Mouse (Mus musculus): ENCODE measurements at regions not wholly inside any gene's neighbourhood (a gene's known extent, or its start where the extent isn't known, plus 50 kb on each side); places are given as distances from the start of the nearest gene placed in this dataset.

- ATAC-seq (replicated peaks in 1 of 2; ENCODE audit: insufficient read depth in 1 of 2, low FRiP score in 2 of 2, low TSS enrichment in 1 of 2, low read depth in 1 of 2, poor library complexity in 2 of 2, severe bottlenecking in 2 of 2): no peak
Measured at GRCm38 (mm10) chr9:67129095-67129494, 79.9 kb upstream of the Tpm1 start.

GRCm38 (mm10) chr9:67121691-67122090 is 72.5 kb upstream of the Tpm1 start:
- ATAC-seq (replicated peaks in 1 of 2; ENCODE audit: insufficient read depth in 1 of 2, low FRiP score in 2 of 2, low TSS enrichment in 1 of 2, low read depth in 1 of 2, poor library complexity in 2 of 2, severe bottlenecking in 2 of 2): no peak

DNA sequence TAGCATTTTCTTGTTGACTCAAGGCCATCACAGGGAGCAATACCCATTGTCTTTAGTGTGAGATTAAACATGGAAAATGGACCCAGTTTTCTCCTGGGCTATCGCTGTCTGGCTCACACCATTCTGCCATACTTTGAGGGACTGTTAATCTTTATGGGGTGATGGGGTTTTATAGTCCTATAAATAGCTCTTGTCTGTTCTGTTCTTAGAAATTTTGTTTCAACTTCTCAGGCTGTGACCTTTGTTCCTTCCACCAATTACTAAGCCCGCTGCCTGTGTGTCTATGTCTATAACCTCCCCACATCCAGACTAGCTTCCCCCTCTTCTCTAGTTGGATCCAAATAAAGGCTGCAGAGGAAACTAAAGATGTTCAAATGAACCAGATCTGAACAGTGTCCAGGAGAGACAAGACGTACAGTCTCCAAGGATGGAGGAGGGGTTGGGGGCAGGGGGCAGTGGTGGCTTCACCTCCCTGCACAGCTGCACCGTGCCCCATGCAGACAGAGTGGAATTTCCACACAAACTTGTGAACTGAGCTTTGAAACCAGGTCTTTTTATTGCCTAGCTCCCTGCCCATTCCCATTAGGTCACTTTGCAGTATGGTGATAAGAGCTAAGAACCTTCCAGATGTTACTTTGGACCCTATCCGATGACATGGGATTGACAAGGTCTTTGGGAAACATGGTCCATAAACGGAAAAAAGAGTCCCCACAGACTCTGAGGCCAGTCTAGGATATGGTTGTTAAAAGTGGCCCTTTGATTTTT is 69.9 kb upstream of the Tpm1 start:
- no peak for ATAC-seq (replicated peaks in 1 of 2; ENCODE audit: insufficient read depth in 1 of 2, low FRiP score in 2 of 2, low TSS enrichment in 1 of 2, low read depth in 1 of 2, poor library complexity in 2 of 2, severe bottlenecking in 2 of 2)

- ATAC-seq (replicated peaks in 1 of 2; ENCODE audit: insufficient read depth in 1 of 2, low FRiP score in 2 of 2, low TSS enrichment in 1 of 2, low read depth in 1 of 2, poor library complexity in 2 of 2, severe bottlenecking in 2 of 2): no peak
Measured at GRCm38 (mm10) chr9:67118429-67118828, 69.2 kb upstream of the Tpm1 start.

DNA sequence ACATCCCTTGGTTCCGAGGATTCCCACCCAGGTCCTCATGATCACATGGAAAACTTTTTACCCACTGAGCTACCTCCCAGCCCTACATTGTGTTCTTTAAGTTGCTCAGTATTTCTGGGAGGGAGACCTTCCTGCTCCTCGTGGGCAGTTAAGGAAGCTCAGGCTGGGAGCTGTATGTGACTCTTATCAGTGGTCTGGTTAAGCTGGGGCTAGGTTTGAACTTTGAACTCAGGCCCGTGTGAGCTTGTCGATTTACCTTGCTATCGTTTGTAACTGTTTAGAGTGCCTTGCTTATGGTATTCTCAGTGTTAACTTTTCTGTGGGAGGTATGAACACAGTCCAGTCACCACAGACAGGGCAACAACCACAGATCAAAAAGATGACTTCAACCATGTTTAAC is 68.4 kb upstream of the Tpm1 start:
- no peak for ATAC-seq (replicated peaks in 1 of 2; ENCODE audit: insufficient read depth in 1 of 2, low FRiP score in 2 of 2, low TSS enrichment in 1 of 2, low read depth in 1 of 2, poor library complexity in 2 of 2, severe bottlenecking in 2 of 2)

GRCm38 (mm10) chr9:67115991-67116390 is 66.8 kb upstream of the Tpm1 start:
- no peak for ATAC-seq (replicated peaks in 1 of 2; ENCODE audit: insufficient read depth in 1 of 2, low FRiP score in 2 of 2, low TSS enrichment in 1 of 2, low read depth in 1 of 2, poor library complexity in 2 of 2, severe bottlenecking in 2 of 2)

- ATAC-seq (replicated peaks in 1 of 2; ENCODE audit: insufficient read depth in 1 of 2, low FRiP score in 2 of 2, low TSS enrichment in 1 of 2, low read depth in 1 of 2, poor library complexity in 2 of 2, severe bottlenecking in 2 of 2): no peak
Measured at GRCm38 (mm10) chr9:67114099-67114498, 64.9 kb upstream of the Tpm1 start.

DNA sequence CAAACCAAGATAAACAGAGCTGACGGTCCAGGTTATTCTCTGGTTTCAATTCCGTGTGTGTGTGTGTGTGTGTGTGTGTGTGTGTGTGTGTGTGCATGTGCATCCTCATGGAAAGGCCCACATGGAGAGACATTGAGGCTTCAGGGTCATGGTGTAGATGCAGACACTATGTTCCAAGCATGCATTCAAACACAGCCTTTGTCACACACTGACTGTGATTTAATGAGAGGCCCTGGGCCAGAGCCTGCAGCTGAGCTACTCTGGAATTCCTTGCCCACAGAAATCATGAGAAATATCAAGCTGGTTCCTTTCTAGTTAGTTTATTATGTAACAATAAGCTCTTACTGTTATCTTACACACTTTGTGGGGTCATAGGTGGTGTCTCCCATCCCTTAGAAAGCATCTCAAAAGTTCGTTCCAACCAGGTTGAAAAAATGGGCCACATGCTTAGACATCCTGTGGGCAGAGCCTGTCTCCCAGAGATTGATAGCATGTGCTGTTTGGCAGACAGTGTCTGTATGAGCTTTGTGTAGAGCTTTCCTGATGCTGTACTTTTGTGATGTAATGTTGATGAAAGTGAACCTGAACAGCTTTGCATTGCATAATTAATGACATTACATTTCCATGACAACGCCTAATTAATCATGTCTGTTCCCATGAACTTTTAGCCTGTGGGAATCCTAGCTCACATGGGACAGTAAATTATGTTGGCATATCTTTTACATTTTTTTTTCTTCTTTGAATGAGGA is 62.8 kb upstream of the Tpm1 start:
- no peak for ATAC-seq (replicated peaks in 1 of 2; ENCODE audit: insufficient read depth in 1 of 2, low FRiP score in 2 of 2, low TSS enrichment in 1 of 2, low read depth in 1 of 2, poor library complexity in 2 of 2, severe bottlenecking in 2 of 2)

- ATAC-seq (replicated peaks in 1 of 2; ENCODE audit: insufficient read depth in 1 of 2, low FRiP score in 2 of 2, low TSS enrichment in 1 of 2, low read depth in 1 of 2, poor library complexity in 2 of 2, severe bottlenecking in 2 of 2): no peak
Measured at GRCm38 (mm10) chr9:67107938-67108337, 58.7 kb upstream of the Tpm1 start.

- peak; percentile 84 to 86 for ATAC-seq (replicated peaks in 1 of 2; ENCODE audit: insufficient read depth in 1 of 2, low FRiP score in 2 of 2, low TSS enrichment in 1 of 2, low read depth in 1 of 2, poor library complexity in 2 of 2, severe bottlenecking in 2 of 2)
Measured at GRCm38 (mm10) chr9:67105867-67106266, 56.7 kb upstream of the Tpm1 start.

DNA sequence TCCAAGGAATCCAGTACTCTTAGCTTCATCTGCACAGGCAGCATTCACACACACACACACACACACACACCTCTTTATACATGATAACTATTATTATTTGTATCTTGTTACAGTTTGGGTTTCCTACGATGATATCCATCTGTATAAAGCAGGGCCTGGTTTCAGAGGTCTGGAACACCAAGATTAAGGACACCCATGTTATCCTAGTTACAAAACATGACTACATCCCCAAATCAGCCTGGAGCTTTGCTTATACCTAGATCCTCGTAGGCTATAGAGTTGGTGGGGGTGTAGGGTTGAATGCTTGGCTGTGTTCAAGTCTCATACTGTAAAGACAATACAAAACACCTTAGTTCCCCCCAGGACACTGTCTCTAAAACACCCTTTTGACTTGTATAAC is 56.0 kb upstream of the Tpm1 start:
- no peak for ATAC-seq (replicated peaks in 1 of 2; ENCODE audit: insufficient read depth in 1 of 2, low FRiP score in 2 of 2, low TSS enrichment in 1 of 2, low read depth in 1 of 2, poor library complexity in 2 of 2, severe bottlenecking in 2 of 2)

- no peak for ATAC-seq (replicated peaks in 1 of 2; ENCODE audit: insufficient read depth in 1 of 2, low FRiP score in 2 of 2, low TSS enrichment in 1 of 2, low read depth in 1 of 2, poor library complexity in 2 of 2, severe bottlenecking in 2 of 2)
Measured at GRCm38 (mm10) chr9:67104616-67105015, 55.4 kb upstream of the Tpm1 start.

GRCm38 (mm10) chr9:67102578-67102977 is 53.4 kb upstream of the Tpm1 start:
- no peak for ATAC-seq (replicated peaks in 1 of 2; ENCODE audit: insufficient read depth in 1 of 2, low FRiP score in 2 of 2, low TSS enrichment in 1 of 2, low read depth in 1 of 2, poor library complexity in 2 of 2, severe bottlenecking in 2 of 2)

DNA sequence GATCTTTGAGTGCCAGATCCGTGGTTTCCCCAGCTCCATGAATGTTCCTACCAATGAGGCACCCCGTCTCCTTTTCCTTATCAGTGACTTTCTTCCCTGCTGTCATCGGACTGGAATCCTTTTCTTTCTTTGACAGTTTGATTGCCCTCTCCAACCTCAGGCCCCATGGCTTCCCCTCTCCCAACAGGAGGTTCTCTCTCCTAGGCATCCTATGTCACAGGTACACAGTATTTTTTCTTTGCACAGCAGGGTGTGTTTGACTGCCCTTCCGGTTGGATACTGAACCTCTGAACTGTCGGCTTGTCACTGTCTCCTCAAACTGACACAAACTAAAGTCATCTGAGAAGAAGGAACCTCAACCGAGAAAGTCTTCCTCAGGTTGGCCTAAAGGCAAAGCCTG is 50.3 kb upstream of the Tpm1 start:
- ATAC-seq (replicated peaks in 1 of 2; ENCODE audit: insufficient read depth in 1 of 2, low FRiP score in 2 of 2, low TSS enrichment in 1 of 2, low read depth in 1 of 2, poor library complexity in 2 of 2, severe bottlenecking in 2 of 2): no peak

All from hematopoietic stem cell, adult 5-6 weeks (primary cell).